Mouse (Mus musculus) MEL-GATA-1-ER (cell line): ENCODE measurements around the gene Inmt.
"Not testable (repeated sequence)": the region's sequence is repeated elsewhere in the genome, so short reads cannot be mapped to it uniquely, and the experiment has no call there.

Source experiments
- DNase-seq: peaks from one replicate; pipeline ENCODE4 v3.0.0-alpha.2; 2012; ENCODE audit warnings: low read depth; ENCODE audit errors: extremely low read depth

The Inmt gene

DNA sequence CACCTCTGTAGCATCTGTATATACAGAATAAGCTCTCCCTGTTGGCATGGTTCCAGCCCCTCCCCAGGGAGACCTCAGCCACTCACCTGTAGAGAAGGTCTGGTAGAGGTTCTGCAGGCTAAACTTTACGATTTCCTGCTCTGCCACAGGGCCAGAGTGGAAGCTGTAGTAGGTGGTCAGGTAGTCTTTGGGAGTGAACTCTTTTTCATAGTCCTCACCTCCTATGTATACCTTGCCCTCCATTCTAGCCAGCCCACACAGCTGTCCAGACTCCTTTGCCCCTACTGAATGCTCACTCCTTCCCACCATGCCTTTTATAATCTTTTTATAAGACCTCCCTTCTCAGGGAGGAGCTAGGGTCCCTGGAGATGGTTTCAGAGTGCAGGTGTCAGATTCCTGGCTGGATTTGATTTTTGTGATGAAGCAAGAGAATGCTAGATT, at the start of gene Inmt:
Inmt (minus strand) TSS at position 303 of the 441 bp plus-strand sequence.
- no peak for DNase-seq

DNA sequence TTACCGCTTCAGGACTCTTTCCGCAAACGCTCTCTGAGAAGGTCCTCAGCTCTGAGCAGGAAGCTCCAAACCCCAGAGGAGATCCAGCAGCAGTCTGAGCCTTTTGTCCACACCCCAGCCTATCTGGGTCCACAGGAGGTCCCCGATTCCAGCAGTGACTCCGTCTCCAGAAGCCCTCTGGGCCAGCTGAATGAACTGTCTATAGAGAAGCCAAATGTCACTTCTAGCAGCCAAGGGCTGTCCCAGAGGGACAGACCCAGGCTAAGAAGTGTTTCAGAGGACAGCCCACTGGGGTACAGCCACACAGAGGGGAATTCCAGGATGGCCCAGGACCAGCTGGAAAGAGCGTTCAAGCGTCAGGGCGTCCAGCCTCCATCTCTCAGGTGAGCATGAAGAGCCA, 49.1 kb upstream of the Inmt start:
- no peak for DNase-seq

GRCm38 (mm10) chr6:55218232-55218631, 43.4 kb upstream of the Inmt start:
- DNase-seq: no peak

GRCm38 (mm10) chr6:55214541-55214940, 39.7 kb upstream of the Inmt start:
- no peak for DNase-seq

GRCm38 (mm10) chr6:55210423-55211365, 35.9 kb upstream of the Inmt start:
- no peak for DNase-seq

GRCm38 (mm10) chr6:55207786-55208185, 32.9 kb upstream of the Inmt start:
- no peak for DNase-seq

DNA sequence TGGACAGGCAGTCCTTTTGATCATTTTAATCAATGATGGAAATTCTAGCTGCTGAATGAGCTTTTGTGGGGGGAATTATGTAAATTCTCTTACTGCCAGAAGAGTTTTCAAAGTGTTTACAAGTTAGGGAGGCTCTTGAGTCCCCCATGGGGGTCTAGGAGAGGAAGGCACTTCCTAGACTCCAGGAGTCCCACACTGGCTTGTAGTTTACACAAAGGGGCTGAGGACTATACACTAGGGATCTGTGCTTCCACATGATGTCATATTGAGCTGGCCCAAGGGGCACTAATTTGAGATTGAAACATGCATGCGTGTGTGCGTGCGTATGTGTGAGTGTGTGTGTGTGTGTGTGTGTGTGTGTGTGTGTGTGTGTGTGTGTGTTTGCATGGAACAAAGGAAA, 29.1 kb upstream of the Inmt start:
- DNase-seq: no peak

GRCm38 (mm10) chr6:55202913-55203910, 28.4 kb upstream of the Inmt start, which contains the start of gene Mindy4:
Mindy4 (plus strand) TSS chr6:55203383.
- DNase-seq: peak; percentile 46

GRCm38 (mm10) chr6:55199047-55199446, 24.2 kb upstream of the Inmt start:
- no peak for DNase-seq

GRCm38 (mm10) chr6:55193171-55193570, 18.3 kb upstream of the Inmt start:
- no peak for DNase-seq

GRCm38 (mm10) chr6:55191537-55191936, 16.7 kb upstream of the Inmt start:
- no peak for DNase-seq

- DNase-seq: no peak
These were observed 14.6 kb upstream of the Inmt start for GRCm38 (mm10) chr6:55189406-55189805.

- DNase-seq: not testable (repeated sequence)
These were observed 13.0 kb upstream of the Inmt start for GRCm38 (mm10) chr6:55187827-55188226.

DNA sequence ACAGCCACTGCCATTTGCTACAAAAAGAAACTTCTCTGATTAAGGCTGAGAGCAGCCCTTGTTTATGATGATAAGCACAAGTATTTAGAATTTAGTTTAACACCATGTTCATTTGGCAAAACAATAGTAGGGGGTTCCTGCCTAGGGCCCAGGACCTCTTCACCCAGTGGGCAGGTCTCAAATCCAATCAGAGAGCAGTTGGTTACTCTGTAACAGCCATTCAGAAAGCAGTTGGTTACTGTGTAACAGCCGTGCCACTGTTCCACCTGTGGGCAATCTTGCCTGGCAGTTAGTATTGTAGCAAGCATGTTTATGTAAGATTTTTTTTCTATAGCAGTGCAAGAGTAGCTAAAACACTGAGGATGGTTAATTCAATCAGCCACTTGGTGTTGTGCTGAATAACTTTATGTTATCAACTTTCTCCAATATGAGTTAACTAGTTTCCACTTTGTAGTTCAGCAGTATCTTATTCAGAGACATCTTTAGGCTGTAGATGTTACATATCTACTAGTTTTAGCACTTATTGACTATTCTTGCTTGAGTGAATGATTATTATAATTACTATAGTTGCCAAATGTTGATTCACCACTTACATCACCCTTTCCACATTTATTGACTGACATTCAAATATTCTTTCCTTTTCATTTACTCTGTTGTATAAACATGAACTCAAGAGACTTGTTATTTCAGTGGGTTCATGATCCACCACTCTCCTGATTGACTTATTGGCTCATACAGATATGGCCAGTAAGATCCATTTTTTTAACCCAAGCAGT, 8.0 kb upstream of the Inmt start:
- no peak for DNase-seq

DNA sequence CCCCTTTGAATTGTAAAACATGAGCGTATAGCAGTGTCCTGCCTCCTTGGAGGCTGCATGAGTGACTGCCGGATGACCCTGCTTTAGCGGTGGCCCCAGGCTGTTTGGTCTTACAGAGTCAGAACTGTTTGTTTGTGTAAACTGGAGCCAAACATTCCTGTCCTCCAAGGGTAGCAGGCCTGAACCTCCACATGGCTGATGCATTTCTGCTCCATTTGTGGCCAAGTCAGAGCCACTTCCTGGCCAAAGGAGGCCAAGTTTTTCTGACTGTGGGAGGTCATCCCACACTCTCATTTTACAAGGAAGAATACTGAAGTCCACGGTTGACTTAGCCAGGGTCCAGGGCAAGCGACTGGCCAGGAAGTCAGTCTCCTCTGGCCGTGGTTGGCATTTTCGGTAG, 4.7 kb upstream of the Inmt start:
- DNase-seq: no peak

DNA sequence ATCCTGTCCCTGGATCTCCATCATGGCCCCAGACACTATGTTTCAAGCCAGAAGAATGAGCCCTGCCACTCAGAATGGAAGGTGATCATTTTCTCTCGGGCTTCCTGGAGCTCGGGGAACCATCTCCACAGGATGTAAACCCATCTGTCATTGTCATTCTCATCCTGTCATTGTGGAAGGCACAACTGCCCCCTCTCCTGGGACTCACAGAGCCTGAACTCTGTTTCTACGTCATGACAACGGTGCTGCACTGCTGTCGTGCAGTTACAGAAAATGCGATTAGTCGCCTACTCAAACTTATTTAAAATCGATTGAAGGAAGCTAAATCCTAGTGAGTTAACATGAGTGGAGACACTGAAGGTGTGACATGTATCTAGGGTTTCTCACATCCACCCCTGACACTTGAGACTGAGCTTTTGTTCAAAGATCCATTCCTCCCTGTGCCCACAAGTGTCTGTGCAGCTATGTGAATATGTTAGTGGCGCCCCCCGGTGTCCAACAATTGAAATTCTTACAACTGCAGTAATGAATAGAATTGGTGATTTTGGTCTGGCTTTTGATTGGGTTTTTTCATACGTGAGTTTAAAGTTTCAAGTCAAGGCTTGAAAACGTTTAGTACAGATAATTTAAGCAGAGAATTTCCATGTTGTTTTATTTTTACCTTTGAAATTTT, 2.4 kb upstream of the Inmt start:
- peak; percentile 16 for DNase-seq

- no peak for DNase-seq
These were observed 1.0 kb upstream of the Inmt start for GRCm38 (mm10) chr6:55175892-55176291.

DNA sequence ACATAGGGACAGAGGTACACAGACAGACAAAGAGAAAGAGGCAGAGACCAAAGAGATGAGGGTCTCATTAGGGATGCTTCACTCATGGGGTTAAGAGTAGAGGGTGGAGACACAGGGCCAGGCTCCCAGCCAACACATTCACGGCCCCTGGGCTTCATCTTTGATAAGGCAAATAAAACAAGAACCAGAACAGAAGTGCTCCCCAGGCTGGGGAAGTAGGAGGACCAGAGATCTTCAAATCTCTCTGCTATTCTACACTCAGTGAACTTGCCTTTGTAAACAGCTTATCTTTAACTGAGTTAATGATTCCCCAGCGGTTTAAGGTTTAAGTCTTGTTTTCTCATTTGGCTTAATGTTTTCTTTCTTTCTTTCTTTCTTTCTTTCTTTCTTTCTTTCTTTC, 613 bp upstream of the Inmt start:
- DNase-seq: peak; percentile 27

GRCm38 (mm10) chr6:55173941-55174349, 898 bp downstream of the Inmt start:
- no peak for DNase-seq

DNA sequence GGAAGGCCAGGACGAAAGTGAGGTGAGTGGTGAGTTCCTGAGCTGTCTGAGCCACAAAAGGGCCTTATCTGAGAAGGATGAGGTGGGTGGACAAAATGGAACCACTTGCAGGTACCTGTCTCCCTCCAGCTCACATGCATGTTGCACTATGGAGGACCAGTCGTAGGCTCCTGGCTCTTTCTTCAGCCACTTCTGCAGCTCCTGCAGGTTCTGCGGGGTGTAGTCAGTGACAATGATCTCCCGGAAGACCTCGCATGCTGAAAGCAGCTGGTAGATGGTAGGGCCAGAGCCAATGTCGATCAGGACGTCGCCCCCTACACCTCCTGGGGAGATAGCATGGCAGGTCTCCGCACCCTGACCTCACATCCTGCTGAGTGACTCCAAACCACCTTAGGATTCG, 1.7 kb downstream of the Inmt start:
- no peak for DNase-seq
